Mouse (Mus musculus) lung, postnatal 14 days (tissue): ENCODE measurements at regions not wholly inside any gene's neighbourhood (a gene's known extent, or its start where the extent isn't known, plus 50 kb on each side); places are given as distances from the start of the nearest gene placed in this dataset.
A peak's percentile ranks its signal among the peaks of the same experiment; 100 is the strongest.

Source experiments
- DNase-seq: peaks from one replicate; pipeline ENCODE4 v3.0.0; 2021

GRCm38 (mm10) chr13:102143848-102144247 lies 375.8 kb upstream of the Pik3r1 start:
- no peak for DNase-seq

GRCm38 (mm10) chr13:102148039-102148438 lies 380.0 kb upstream of the Pik3r1 start:
- no peak for DNase-seq

DNA sequence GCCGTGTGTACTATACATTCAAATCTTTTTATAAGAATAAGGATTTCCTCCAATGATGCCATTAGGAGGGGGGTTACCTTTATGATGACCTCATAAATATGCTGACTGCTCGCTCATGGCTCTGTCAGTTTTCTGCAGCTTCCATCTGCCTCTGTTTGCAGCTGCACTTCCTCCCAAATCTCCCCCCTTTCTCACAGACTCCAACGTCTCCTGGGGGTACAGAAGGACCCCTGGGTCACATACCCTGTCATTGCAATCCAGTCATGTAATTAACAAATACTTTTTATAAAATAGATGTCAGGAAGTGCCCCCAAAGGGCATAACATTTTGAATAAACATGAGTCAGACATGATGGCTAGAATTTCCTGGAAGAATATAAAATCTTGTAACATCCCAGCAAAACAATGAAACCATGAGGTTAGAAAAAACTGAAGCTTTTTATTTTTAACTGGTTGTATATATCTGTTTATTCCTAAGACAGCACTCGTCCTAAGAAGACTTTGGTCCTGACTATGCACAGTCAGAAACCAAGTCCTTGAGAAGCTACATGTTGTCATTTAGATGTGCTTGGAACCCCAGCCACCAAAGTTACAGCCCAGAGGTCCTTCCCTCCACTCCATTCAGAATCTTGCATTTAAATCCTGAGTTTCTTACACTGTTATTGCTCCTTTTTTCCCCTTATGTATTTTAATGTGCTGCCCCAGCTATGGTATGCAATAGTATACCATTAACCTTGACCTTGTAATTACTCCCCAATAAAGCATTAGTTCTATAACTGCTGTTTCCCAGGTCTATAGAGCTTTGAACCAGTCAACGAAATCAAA lies 386.0 kb upstream of the Pik3r1 start:
- no peak for DNase-seq

- DNase-seq, result no peak
These were observed 386.5 kb upstream of the Pik3r1 start for GRCm38 (mm10) chr13:102154609-102154899.

- no peak for DNase-seq
These were observed 389.5 kb upstream of the Pik3r1 start for GRCm38 (mm10) chr13:102157369-102158130.

GRCm38 (mm10) chr13:102173382-102174234 lies 405.6 kb upstream of the Pik3r1 start:
- no peak for DNase-seq

DNA sequence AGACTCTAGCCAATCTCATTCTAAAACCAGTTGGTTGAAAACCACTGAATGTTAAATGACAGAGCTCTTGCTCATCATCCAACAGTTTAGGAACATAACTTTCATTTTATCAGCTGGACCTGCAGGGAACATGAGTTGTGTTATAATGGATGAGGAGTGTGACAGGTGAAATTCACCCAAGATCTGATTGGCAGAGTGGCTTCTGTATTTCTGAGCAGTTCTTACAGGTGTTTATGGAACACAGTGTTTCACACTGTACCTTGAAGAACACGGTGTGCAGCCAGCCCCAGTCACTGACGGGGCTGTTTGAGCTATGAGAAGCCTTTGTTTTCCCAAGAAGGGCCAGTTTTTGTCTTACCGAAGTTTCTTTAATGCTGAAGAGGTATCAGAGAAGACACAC lies 406.4 kb upstream of the Pik3r1 start:
- DNase-seq, result no peak

GRCm38 (mm10) chr13:102174896-102175295 lies 406.9 kb upstream of the Pik3r1 start:
- DNase-seq, result no peak

DNA sequence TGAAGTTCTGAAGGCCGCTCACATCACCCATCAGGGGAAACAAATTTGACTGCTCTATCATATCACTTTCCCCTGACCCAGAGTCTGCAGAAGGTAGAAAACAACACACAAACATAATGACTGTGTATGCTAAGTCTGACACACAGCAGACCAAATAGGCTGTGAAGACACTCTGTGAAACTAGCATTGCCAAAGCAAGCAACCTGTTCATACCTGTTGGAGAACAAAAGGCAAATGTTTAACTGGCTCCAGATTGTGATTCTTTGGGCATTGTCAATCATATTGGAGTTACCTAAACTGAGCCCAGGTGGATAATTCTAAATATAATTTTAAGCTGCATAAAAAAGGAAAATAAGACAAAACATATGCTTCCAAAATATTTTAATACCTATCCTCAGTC lies 407.4 kb upstream of the Pik3r1 start:
- DNase-seq, result no peak

- DNase-seq, result no peak
These were observed 408.4 kb upstream of the Pik3r1 start for GRCm38 (mm10) chr13:102176456-102176855.

DNA sequence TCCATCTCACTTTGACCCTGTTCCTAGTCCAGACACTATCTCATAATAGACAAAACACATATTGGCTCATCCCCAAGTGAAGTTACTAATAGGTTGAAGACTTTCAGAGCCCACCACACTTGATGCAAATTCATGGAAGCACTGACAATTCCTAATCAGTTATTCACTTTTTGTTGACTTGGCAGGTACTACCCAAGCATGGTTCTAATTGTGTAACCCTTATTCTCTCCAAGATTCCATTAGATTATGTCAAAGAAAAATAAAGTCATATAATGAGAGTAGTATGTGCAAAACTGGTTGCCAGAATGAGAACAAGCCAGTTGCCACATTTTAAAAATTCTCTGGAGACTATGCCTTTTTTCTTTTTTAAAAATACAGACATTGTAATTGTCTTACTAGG lies 426.7 kb upstream of the Pik3r1 start:
- DNase-seq, result no peak

- DNase-seq, result no peak
These were observed 434.3 kb upstream of the Pik3r1 start for GRCm38 (mm10) chr13:102202301-102202700.

DNA sequence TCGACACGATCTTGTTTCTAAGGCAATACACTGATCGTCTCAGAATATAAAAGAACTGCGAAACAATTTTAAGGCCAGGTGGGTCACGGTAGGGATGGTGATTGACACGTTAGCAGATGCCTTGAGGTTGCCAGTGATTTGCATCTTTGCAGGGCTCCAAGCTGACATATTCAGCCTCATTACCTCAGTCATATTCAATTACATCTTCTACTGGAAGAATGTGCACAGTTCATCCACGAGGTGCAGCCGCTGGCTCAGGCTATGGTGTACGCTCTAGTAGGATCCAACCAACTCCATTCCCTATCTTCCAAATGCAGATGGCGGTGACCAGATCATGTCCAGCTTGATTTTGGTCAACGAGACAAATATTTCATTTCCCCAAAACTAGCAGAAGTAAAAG lies 450.5 kb upstream of the Pik3r1 start:
- DNase-seq, result no peak

- DNase-seq, result peak; percentile 7
These were observed 462.3 kb upstream of the Cd180 start for GRCm38 (mm10) chr13:102231048-102231447.

DNA sequence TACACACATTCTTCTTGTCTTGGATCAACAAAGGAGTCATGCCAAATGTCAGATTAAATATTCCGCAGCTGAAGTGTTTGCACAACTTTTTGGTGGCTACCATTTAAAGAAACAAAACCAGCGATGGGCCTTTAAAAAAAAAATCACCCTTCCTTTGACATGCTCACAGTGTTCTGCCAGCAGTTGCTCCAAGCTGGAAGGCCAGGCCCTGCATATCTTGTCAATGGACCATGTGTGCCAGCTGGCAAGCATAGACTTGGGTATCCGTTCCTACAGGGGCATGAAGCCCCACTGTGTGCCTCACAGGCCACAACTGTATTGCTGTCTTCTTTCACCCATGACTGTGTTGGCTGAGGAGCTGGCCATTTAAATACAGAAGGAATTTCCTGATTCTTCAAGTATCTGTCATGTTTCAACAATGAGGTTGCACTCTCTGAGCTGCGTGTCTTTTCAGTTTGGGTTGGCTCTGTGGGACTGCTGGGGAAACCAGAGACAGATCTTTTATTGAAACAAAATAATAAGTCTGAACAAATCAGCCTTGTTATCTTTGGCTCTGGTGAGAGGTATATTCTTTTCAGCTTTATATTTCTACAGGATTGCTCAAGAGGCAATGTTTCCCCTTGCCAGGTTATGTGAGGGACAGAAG lies 460.9 kb upstream of the Cd180 start:
- peak; percentile 50 for DNase-seq

GRCm38 (mm10) chr13:102250884-102251283 lies 442.5 kb upstream of the Cd180 start:
- no peak for DNase-seq

- DNase-seq, result no peak
These were observed 441.6 kb upstream of the Cd180 start for GRCm38 (mm10) chr13:102251709-102252108.

DNA sequence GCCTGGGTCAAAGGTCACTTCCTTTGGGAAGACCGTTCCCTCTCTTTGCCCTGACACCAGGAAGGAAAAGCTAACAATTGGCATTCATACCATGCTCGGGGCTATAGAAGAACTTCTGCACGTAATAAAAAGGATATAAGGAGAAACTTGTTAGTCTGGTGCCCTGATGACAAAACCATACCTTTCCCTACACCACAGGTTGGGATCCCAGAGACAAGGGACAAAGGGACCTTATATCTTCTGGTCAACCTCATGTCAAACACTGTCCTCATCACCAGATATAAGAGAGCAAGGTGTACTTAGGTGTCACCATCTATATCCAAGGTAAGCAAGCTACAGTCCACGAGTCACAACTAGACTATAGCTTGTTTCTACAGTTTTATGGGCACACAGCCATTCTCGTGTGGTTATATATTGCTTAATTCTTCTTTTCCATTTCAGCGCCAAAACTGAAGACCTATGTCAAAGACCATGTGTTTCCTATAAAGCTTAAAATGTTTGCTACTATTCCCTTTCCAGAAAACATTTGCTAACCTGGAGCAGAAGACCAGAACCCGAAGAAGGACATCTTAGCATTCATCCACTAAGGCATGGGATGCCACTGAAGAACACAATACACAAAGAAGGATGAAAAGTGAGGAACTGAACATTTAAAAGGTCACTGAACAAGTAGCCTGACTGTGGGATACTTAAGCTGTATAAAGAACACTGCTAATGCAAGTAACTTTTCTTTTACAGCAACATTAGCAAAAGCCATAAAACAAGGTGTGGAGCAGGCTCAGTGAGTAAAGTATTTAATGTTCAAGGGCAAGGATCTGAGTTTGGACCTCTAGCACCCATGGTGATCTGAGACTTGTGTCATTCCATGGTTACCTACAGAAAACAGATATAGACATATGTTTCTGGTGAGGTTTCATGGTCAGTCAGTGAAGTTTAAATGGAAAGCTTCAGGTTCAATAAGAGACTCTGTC lies 437.7 kb upstream of the Cd180 start:
- no peak for DNase-seq

DNA sequence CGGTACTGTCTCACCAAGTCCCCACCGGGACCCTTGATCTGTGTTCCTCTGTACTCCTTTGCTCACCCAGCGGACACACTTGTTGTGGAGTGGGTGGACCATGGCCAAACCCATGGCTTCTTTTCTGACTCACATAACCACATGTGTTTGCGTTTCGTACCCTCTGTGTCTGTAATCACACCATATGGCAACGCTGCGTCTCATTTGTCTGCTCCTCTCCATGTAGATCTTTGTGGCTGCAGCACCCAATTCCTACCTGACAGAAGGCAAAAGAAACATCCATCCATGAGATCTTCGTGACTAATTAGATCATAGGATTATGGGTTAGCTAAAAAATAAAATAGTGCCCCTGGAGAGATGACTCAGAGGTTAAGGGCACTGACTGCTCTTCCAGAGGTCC lies 435.2 kb upstream of the Cd180 start:
- no peak for DNase-seq

- no peak for DNase-seq
These were observed 419.5 kb upstream of the Cd180 start for GRCm38 (mm10) chr13:102273818-102274217.

- no peak for DNase-seq
These were observed 418.1 kb upstream of the Cd180 start for GRCm38 (mm10) chr13:102275296-102275695.

DNA sequence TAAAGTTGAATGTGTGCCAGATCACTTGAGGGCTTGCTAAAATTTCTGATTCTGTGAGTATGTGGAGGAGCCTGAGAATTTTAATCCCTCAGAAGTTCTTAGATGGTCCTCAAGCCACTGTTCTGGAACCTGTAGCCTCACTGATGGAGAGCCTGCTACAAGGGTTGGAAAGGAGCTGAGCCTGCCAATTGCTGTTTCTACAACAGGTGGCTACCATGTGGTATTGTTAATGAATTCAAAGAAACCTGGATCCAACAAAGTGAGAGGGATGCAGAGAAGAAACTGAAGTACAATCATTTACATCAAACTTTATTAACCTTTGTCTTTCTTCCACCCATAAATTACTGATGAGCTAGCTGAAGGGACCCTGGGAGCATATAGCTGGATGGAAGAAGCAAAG lies 416.5 kb upstream of the Cd180 start:
- DNase-seq, result no peak
